Mouse (Mus musculus) lung, postnatal 10 days (tissue): ENCODE measurements around the gene Ate1.
A peak's percentile ranks its signal among the peaks of the same experiment; 100 is the strongest.
"Not testable (repeated sequence)": the region's sequence is repeated elsewhere in the genome, so short reads cannot be mapped to it uniquely, and the experiment has no call there.

Source experiments
- DNase-seq: peaks from one replicate; pipeline ENCODE4 v3.0.0; 2021

Ate1 gene

DNA sequence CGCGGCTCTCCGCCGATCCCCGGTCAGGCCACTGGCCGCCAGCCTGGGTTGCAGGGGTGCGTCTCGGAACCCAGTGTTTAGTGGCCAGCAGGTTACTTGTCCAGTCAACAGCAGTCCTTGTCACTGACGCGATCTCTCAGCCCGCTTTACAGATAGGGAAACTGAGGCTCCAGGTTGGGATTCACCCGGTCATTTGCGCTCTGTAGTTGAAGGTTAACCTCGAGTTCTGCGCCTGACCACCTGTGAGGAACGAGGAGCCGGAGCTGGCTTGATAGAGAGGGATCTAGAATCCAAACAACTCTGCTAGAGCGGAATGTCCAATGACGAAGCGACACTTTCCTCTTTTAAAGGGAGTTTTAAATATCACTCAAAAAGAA lies at the start of gene Ate1:
Gene Ate1 (minus strand): TSS at position 321 of the 377 bp plus-strand sequence.
- no peak for DNase-seq

DNA sequence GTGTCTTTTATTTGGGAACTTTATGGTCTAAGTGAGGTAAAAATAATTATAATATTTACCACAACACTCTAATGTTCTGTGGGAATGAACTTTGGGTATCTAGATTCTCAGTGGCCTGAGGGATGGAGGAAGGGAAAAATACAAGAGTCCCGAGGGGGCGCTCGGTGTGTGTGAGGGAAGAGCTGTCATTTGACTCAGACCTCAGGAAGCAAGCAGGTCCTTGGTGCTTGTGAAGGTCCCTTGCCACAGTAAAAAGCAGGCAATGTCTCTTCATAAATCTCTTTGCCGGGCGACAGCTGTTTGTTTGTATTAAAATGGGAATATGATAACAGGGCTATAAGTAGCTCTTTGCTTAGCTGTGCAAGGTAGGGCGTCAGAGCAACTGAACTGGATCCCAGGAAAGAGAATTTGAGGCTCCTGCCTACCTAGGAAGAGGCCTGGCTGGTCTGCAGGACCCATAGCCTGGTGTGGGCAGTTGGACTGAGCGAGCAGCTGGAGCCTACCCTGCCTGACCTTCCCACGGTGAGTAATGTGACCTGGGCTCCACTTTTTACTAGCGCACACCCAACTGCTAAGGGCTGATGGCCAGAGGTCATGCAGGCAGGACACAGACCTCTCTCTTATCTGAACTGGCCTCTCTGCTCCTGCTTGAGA lies 48.7 kb upstream of the Ate1 start:
- no peak for DNase-seq

DNA sequence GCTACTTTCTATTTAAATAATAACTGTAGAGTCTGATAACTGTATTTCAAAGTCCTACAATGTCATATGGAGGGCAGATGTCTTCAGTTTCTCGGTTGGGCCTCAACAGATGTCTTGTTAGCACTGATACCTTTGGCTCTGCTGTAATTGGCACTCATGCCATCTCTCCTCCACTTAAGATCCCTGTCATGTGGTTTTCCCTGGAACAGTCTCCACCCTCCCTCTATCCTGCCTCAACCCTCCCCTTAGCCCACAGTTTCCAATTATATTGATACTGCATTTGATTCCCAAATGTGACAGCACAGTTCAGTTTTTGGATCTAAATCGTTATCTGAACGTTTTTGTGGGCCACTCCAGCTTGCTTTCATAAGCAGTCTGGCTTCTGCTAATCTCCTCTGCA lies 44.4 kb upstream of the Ate1 start:
- DNase-seq = no peak

DNA sequence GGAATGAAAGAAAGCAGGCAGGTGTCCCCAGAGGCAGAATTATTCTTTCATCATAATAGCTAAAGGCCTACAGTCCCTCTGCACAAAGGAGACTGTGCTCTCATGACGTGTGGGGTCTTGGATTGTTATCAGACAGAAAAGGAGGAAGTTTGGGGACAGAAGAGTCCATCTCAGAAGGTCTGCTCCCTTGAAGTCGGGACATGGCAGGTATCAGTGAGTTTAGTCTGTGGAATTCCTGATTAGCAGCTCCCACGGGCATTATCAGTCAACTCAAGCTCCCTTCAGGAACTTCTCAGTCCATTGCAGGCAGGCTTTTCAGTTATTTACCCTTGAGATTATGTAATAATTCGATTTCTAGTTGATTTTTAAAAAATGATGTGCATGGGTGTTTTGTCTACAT lies 43.7 kb upstream of the Ate1 start:
- DNase-seq = no peak

DNA sequence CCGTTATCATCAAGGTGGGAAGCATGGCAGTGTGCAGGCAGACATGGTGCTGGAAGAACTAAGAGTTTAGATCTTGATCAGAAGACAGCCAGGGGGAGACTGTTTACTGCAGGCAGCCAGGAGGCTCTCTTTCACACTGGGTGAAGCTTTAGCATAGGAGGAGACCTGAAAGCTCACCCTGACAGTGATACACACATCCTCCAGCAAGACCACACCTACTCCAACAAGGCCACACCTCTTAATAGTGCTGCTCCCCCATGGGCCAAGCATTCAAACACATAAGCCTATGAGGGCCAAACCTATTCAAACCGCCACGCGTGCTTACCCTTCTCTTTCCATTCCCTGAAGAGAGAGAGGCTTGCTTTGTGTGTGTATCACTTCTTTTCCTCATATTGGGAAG lies 43.1 kb upstream of the Ate1 start:
- no peak for DNase-seq

DNA sequence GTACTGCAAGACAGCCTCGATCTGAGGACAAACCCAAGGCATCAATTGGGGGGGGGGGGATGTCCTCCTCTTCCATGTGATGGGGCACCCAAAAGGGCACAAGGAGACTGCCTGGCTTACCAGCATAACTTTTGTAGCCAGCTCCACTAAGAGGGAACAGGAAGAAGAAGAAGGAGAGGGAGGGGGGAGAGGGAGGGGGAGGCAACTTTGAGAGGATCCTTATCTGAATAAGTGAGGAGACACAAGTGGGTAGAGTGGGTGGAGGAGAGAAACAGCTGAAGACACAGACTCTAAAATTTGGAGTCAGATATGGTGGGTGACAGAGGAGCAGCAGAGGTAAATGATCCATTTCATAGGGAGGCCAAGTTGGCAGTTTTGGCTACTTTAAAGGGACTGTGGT lies 40.8 kb upstream of the Ate1 start:
- DNase-seq = no peak

DNA sequence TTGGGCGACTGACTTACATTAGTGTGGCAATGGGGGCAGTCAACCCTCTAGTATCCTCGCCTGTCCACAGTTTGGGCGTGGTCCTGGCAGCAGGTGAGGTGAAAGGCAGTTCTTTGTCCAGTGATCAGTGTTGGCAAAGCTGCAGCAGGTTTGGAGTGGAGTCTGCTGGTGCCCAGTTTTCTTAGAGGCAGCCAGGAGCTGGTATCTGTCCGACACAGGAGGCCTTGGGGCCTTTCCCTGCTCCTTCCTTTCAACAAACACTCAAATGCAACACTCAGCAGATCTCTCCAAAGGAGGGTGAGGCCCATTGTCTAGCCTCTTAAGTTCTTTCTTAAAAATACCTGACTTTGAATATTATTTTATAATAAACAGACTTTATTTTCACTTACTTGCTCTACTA lies 38.4 kb upstream of the Ate1 start:
- no peak for DNase-seq

DNA sequence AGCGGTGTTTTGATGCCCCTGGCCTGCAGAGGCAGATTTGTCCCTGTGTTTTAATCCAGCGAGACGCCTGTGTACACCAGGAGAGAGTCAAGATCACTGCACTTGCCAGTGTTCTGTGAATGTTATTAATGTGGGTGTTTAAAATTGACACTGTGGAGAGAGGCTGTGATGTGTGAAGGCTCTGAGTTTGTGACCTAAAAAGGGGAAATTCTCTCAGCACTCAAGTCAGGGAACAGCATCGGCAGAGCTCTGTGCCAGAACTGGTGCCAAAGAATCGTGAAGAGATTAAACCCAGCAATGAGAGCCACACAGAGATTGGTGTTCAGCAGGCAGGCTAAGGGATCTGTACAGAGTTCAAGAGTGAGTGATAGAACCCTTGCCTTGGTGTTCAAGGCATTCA lies 35.4 kb upstream of the Ate1 start:
- DNase-seq = no peak

DNA sequence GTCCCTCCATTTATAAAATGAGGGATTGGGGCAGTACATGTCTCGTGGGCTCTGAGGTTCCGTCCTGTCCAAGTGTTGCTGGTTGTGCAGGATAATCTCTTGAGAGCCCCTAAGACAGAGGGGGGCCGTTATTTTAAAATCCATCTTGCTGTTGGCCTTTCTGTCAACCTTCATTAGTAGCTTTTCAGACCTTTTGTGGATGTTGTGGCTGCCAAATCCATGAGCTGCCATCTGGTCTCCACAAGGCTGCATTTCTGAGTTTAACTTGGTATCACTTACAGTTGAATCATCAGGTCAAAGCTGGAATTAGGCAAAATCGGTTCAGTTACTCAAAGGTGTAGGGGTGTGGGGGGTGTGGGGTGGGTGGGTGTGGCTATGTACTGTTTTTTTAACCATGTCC lies 33.2 kb upstream of the Ate1 start:
- no peak for DNase-seq

DNA sequence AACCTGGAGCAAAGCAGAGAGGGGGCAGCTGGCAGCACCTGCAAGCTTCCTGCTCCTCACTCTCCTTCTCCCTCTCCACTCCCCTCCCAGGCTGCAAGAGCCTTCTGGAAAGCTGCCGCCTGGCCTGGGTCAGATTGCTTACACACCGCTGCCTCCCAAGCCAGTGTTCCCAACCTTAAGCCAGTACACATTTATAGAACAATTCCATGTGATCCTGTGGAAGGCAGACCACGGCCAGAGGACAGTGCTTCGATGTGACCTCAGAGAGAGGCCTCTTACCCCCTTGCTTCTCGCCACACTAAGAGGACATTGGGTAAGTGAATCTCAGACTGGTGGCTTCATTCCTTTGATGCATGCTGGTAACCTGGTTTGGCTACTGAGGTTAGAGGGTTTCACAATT lies 32.6 kb upstream of the Ate1 start:
- peak; percentile 19 for DNase-seq

DNA sequence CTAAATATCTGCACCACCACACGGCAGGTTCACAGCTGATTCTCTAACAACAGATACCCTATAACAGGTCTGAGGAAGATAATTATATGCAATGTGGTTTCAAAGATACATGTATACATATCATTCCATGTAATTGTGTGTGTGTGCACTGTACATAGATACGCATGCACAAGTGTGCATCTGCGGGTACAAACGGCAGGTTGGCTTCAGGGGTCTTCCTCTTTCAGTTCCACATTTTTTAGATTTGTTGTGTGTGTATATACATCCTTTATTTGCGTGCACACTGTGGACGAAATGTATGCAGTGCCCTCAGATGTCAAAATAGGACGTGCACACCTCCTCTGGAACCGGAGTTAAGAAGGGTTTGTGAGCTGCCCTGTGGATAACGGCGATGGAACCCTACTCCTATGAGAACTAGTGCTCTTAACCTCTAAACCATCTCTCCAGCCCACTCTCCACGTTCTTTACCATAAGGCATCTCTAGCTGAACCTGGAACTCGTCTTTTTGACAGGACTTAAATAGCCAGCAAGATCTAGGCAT lies 27.5 kb upstream of the Ate1 start:
- no peak for DNase-seq

DNA sequence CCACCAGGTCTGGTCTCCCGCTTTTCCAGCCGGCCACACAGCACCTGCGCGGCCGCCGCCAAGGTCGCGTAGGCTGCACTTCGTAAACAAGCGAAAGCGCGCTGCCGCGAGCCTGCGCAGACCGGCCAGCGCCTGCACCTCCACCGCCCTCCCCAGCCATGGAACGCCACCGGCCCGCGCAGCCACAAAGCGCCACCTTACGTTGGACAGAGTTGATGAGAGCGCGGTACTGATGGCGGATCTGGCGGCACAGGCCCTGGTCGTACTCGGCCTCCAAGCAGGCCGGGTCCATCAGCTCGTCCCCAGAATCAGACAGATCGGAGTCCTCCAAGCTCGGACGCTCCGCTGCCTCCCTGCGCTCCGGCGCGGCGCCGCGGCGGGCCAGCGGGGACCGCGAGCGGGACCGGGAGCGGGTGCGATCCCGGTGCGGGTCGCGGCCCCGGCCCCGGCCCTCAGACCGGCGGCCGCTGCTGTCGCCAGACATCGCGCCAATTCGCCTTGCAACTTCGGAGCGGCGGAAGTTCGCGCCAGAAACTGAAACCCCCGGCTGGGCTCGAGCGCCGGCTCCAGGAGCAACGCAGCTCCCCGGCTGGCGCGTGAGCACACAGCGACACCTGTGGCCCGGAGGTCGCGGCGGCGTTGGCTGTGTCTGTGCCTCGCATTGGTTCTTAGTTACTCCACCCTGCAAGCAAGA lies 26.8 kb upstream of the Ate1 start:
- DNase-seq = peak; percentile 96

DNA sequence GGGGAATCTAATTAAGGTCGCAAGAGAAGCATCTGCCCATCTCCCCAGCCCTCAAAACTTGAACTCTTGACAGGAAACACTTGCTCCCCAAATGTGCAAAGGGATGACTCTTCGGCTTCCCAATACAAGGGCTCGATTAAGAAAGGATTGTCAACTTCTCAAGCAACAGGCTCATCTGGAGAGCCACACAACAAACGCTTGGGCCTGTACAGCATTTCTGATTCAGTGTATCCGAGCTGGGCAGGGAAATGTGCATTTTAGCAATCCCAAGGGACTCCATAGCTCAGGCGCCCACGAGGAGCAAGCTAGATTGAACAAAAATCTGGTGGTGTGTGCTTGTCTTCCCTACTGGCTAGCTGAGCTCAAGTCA lies 26.2 kb upstream of the Ate1 start:
- DNase-seq = no peak

DNA sequence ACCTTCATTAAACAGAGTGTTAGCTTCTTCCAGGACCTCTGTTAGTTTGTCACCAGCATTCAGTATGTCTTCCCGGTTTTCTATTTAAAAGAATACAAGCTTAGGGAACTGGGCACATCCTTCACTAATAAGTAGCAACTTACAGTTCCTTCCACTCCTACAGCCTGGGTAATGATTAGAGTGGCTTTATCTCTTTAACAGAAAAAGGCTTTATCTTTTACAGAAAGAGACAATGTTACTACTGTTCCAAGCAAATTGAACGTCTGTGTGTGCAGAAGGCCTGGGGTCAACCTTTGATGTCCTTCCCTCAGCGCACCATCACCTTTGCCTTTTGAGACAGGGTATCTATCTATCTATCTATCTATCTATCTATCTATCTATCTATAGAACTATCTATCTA lies 25.7 kb upstream of the Ate1 start:
- DNase-seq = no peak

DNA sequence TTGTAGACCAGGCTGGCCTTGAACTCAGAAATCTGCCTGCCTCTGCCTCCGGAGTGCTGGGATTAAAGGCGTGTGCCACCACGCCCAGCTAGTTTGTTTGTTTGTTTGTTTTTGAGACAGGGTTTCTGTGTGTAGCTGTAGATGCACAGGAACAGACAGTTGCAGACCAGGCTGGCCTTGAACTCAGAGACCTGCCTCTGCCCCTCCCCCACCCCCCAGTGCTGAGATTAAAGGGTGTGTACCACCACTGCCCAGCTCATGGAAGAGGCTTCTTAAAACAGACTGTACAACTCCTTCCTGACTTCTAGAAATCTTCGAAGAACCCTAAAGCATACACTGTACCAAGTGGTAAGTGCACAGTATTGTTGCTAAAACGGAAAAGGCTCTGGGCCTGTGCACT lies 25.2 kb upstream of the Ate1 start:
- DNase-seq = no peak

DNA sequence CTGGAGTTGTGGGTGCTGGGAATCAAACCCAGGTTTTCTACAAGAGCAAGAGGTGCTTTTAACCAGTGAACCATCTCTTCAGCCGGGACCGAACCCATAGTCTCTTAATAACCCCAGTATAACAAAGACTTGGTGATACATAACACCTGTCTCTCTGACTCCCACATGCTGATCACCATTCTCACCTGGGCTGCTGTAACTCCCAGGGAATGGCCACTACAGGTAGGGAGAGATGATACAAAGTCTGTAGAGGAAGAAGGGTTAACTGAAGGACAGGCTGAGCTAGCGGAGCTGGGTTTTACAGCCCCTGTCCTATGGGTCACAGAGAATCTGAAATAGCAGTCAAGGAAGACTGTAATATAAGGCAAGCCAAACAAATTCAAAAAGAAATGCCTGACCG lies 23.0 kb upstream of the Ate1 start:
- DNase-seq = no peak

DNA sequence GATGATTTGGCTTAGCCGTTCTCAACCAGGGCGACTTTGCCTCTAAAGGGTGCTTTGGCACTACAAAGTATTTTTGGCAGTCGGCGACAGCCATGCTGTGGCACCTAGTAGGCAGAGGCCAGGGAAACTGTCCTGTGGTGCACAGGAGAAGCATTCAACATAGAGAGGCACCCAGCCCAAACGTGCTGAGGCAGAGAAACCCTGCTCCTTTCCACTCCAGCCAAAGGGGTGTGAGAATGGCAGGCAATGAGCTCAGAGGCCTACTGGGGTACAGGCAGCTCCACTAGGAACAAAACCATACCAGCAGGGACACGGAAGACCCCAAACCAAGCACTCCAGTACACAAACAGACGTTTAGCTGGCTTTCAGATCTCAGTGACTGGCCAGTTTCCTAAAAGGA lies 20.0 kb upstream of the Ate1 start:
- no peak for DNase-seq

DNA sequence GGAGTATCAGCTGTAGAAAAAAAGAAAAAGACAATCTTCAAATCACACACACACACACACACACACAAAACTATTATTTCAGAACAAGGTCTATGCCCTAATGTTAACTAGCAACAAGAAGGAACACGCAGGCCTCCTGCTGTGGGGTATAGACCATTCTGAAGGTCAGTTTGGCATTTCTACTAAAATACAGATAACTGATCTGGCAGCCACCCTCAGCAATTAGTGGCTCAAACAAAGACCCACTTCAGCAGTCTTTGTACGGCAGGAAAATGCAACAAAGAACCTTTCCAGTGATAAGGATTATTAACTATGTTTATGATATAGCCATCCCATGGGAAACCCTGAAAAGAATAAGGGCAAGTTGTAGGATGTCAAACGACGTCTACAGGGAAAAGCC lies 16.9 kb upstream of the Ate1 start:
- DNase-seq = no peak

DNA sequence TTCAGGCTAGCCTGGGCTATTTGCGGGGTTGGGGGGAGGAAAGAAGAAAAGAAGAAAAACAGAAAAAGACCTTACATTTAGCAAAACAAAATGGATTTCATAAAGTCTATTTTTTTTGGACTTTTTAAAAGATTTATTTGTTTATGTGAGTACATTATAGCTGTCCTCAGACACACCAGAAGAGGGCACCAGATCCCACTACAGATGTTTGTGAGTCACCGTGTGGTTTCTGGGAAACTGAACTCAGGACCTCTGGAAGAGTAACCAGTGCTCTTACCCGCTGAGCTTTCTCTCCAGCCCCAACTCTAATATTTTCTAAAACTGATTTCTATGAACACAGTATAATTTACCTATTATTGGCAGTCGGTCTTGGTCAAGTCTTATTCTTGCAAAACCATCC lies 15.0 kb upstream of the Ate1 start:
- no peak for DNase-seq

DNA sequence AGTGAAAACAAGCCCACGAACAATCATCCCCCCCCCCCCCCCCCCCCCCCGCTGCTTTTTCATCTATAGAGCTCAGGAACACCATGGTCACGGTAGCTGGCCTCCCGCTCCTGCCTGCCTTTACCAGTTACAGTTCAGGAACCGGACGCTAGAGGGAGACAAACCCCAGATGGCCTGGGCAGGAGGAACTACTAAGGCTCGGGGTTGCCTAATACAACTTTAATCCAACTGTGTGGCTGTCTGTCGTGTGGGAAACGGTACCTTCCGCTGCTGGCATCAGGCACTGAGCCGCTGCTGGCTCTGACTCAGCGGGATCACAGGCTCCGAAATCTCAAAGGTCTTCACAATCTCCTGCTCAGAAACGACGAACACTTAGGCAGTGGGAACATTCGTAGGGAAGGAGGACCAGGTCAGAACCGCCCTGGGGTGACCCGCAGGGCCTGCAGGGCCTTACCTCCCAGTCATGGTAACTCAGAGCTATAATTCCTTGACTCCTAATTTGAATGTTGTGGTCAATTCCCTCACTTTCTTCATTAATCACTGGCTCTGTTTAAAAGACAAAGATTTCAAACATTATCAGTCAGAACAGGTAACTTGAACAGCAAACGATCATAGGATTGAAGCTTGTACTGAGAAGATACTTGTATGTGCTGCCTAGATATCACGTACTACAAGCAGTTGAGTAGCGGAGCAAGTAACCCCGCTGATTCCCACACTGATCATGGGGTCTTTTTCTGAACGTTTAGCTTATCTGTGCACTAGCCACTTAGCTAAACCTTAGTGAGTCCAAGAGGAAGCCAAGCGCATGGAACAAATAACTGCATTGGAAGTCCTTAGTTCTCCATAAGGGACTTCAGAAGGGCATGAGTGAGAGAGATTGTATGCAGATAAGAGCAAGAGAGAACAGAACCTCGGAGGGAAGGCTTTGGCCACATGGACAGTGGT lies 13.4 kb upstream of the Ate1 start:
- peak; percentile 94 for DNase-seq

DNA sequence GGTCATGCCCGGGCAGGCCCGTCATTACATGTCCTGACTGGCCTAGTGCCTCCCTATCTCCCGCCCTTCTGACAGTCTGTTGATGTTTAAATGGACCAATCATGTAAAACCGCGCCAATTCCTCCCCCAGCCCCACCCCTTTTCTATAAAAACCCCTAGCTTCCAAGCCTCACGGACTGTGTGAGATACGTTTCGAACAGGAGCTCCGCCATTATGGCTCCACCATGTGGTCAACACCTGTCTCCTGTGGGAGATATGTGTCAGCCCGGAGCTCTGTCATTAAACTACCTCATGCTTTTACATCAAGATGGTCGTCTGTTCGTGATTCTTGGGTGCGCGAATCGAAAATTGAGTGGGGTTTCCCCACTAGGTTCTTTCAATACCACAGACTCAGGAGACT lies 11.0 kb upstream of the Ate1 start:
- DNase-seq = not testable (repeated sequence)

DNA sequence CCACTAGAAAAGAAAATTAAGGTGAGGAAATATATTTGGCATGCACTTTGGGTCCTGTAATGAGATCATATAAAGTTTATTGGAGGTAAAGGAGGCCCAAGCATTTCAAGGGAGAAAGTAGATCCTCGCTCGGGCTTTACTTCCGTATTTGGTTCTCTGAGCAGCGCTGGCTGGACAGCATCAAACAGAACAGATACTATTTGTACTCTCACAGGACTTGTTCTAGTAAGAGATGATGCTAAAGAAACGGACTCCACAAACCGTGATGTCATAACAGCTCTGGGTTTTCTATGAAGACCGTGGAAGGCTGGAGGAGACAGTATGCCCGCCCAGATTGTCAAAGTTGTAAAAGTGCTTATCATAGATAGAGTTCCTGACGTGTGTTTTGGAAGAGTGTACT lies 7.1 kb upstream of the Ate1 start:
- DNase-seq = no peak

DNA sequence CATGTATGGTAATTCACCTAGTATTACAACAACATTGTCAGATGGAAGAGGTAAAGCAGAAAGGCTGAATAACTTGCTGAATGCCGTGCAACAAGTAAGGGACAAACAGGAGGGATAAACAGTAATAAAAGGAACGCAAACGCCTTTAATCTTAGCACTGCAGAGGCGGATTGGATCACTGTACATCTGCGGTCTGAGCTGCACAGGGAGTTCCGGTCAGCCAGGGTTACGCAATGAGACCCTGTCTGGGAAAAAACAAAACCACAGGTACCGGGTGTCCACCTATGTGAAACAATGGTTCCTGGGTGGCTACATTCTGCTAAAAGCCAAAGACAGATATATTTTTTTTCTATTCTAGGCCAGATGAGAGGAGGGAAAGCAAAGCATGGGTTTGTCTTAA lies 3.3 kb upstream of the Ate1 start:
- DNase-seq = no peak
